Mouse (Mus musculus) limb, embryonic 11.5 days (tissue): ENCODE data around the gene Kat6b. TPM values are rescaled to one million over a fixed set of nuclear protein-coding genes. Genes with fewer than 3 reads are reported as not detected.

Experiments
- ATAC-seq: fragments of 200-750 bp; cut with Nextera tagmentation; 2 replicates; pipeline ENCODE4 v1.8.0; 2017; ENCODE audit warnings: low read depth; ENCODE audit not compliant: insufficient number of reproducible peaks, low FRiP score, low TSS enrichment
- DNase-seq: peaks from one replicate; pipeline ENCODE4 v3.0.0-alpha.2; 2015; ENCODE audit warnings: low spot score
- H3K27ac ChIP-seq: fragments of 300-500 bp; sonication (generic); replicated peaks from 2 replicates; pipeline ENCODE4 v1.5.1; 2014; ENCODE audit warnings: low read depth, mild to moderate bottlenecking, low read length
- H3K27me3 ChIP-seq: fragments of 300-500 bp; sonication (generic); 2 replicates; pipeline ENCODE4 v1.6.1; 2014; ENCODE audit warnings: mild to moderate bottlenecking, low read length, mixed read lengths; ENCODE audit not compliant: control insufficient read depth, insufficient read depth
- H3K36me3 ChIP-seq: fragments of 300-500 bp; sonication (generic); 2 replicates; pipeline ENCODE4 v1.6.1; 2014; ENCODE audit warnings: mild to moderate bottlenecking, low read length, moderate library complexity, mixed read lengths; ENCODE audit not compliant: control insufficient read depth, insufficient read depth
- H3K4me1 ChIP-seq: fragments of 300-500 bp; sonication (generic); 2 replicates; pipeline ENCODE4 v1.6.1; 2014; ENCODE audit warnings: low read length, mixed read lengths; ENCODE audit not compliant: control insufficient read depth, insufficient read depth
- H3K4me2 ChIP-seq: fragments of 300-500 bp; sonication (generic); 2 replicates; pipeline ENCODE4 v1.6.1; 2014; ENCODE audit warnings: low read depth, mild to moderate bottlenecking, moderate library complexity; ENCODE audit not compliant: severe bottlenecking
- H3K4me3 ChIP-seq: fragments of 300-500 bp; sonication (generic); 2 replicates; pipeline ENCODE4 v1.5.1; 2014; ENCODE audit warnings: low read depth, low read length
- H3K9ac ChIP-seq: fragments of 300-500 bp; sonication (generic); 2 replicates; pipeline ENCODE4 v1.6.1; 2014; ENCODE audit warnings: mild to moderate bottlenecking, low read length
- H3K9me3 ChIP-seq: fragments of 300-500 bp; sonication (generic); 2 replicates; pipeline ENCODE4 v1.6.1; 2016; ENCODE audit warnings: low read length; ENCODE audit not compliant: control insufficient read depth
- WGBS: fragments of 180-500 bp; shearing (Covaris S2); extraction: QIAGEN DNeasy Blood & Tissue Kit; methylation state at CpG from one replicate; pipeline ENCODE4 v1.1.7; 2014; 5-methylcytosine and 5-hydroxymethylcytosine counted together
- polyA plus RNA-seq: library from polyadenylated mRNA; unstranded; fragments of >200 nt; fragmentation: Nextera tagmentation; extraction: Ambion mirVana; gene quantifications from 2 replicates; pipeline ENCODE4 v1.2.1, GENCODE M21; 2014

Gene Kat6b
- polyA plus RNA-seq, 1 experiment from 2014 or later: 22.8 TPM

GRCm38 (mm10) chr14:21695020-21695419, 213.8 kb downstream of the Kat6b start:
- Histone ChIP-seq H3K4me3 (no peak overlapping the region), H3K4me1 (no peaks in the 10 kb centered on the region), H3K9ac (no peak overlapping the region), H3K27me3 (no peaks in the 10 kb centered on the region), H3K27ac (no peak overlapping the region), H3K4me2 (no peak overlapping the region), H3K36me3 (no peaks in the 10 kb centered on the region), H3K9me3 (peaks cover 3% of the 10 kb centered on the region)
- WGBS: 75% methylated on average over 6 of the region's 6 CpGs
- DNase-seq: no peak
- ATAC-seq: no peak

GRCm38 (mm10) chr14:21696186-21696830, 215.1 kb downstream of the Kat6b start:
- Histone ChIP-seq H3K4me3 (no peak overlapping the region), H3K9ac (no peak overlapping the region), H3K9me3 (peaks cover 3% of the 10 kb centered on the region), H3K27ac (no peak overlapping the region), H3K4me1 (no peaks in the 10 kb centered on the region), H3K36me3 (no peaks in the 10 kb centered on the region), H3K4me2 (no peak overlapping the region), H3K27me3 (no peaks in the 10 kb centered on the region)
- WGBS: 85% methylated on average over 7 of the region's 7 CpGs
- DNase-seq (no peak), ATAC-seq (no peak)

GRCm38 (mm10) chr14:21702691-21703090, 221.5 kb downstream of the Kat6b start:
- no peak overlapping the region for H3K4me3 ChIP-seq
- H3K27me3 ChIP-seq: no peaks in the 10 kb centered on the region
- ATAC-seq (no peak), DNase-seq (no peak)
- H3K9me3 ChIP-seq: no peaks in the 10 kb centered on the region
- WGBS: 96% methylated on average over 8 of the region's 8 CpGs
- H3K27ac ChIP-seq: no peak overlapping the region
- H3K4me1 ChIP-seq: peaks cover 2% of the 10 kb centered on the region; the same call in 1 of the 2 replicates
- H3K36me3 ChIP-seq: no peaks in the 10 kb centered on the region
- H3K9ac ChIP-seq: no peak overlapping the region
- H3K4me2 ChIP-seq: no peak overlapping the region

GRCm38 (mm10) chr14:21703255-21703654, 222.0 kb downstream of the Kat6b start:
- Histone ChIP-seq H3K4me1 (peaks cover 2% of the 10 kb centered on the region; the same call in 1 of the 2 replicates), H3K4me3 (no peak overlapping the region), H3K27me3 (no peaks in the 10 kb centered on the region), H3K36me3 (no peaks in the 10 kb centered on the region), H3K9ac (no peak overlapping the region), H3K27ac (no peak overlapping the region), H3K4me2 (no peak overlapping the region), H3K9me3 (no peaks in the 10 kb centered on the region)
- 83% methylated on average over 5 of the region's 5 CpGs for WGBS
- DNase-seq (no peak), ATAC-seq (no peak)

- no peak overlapping the region for H3K27ac ChIP-seq
- no peak overlapping the region for H3K4me2 ChIP-seq
- peaks cover 2% of the 10 kb centered on the region; the same call in 1 of the 2 replicates for H3K4me1 ChIP-seq
- H3K36me3 ChIP-seq: no peaks in the 10 kb centered on the region
- 93% methylated on average over 2 of the region's 2 CpGs for WGBS
- H3K9ac ChIP-seq: no peak overlapping the region
- DNase-seq (no peak), ATAC-seq (no peak)
- H3K4me3 ChIP-seq: no peak overlapping the region
- H3K9me3 ChIP-seq: no peaks in the 10 kb centered on the region
- H3K27me3 ChIP-seq: no peaks in the 10 kb centered on the region
These were observed 224.2 kb downstream of the Kat6b start for GRCm38 (mm10) chr14:21705462-21705861.

- H3K4me1 ChIP-seq: peaks cover 5% of the 10 kb centered on the region; the same call in 1 of the 2 replicates
- peak overlapping the region; percentile 65 for H3K27ac ChIP-seq
- H3K4me3 ChIP-seq: no peak overlapping the region
- 54% methylated on average over 12 of the region's 12 CpGs for WGBS
- H3K9ac ChIP-seq: no peak overlapping the region
- H3K36me3 ChIP-seq: no peaks in the 10 kb centered on the region
- H3K27me3 ChIP-seq: no peaks in the 10 kb centered on the region
- peak; percentile 56 for DNase-seq
- H3K9me3 ChIP-seq: no peaks in the 10 kb centered on the region
- ATAC-seq: 0 out of 2 replicates have a peak, but pooled peaks have one; percentile 21
- no peak overlapping the region for H3K4me2 ChIP-seq
These were observed 225.7 kb downstream of the Kat6b start for GRCm38 (mm10) chr14:21706759-21707571.

- no peak overlapping the region for H3K4me2 ChIP-seq
- WGBS: 39% methylated on average over 2 of the region's 2 CpGs
- no peaks in the 10 kb centered on the region for H3K9me3 ChIP-seq
- H3K36me3 ChIP-seq: no peaks in the 10 kb centered on the region
- no peak overlapping the region for H3K4me3 ChIP-seq
- no peak overlapping the region for H3K9ac ChIP-seq
- H3K4me1 ChIP-seq: peaks cover 5% of the 10 kb centered on the region; the same call in 1 of the 2 replicates
- no peak for DNase-seq
- ATAC-seq: no peak
- no peaks in the 10 kb centered on the region for H3K27me3 ChIP-seq
- H3K27ac ChIP-seq: no peak overlapping the region
These were observed 228.3 kb downstream of the Kat6b start for GRCm38 (mm10) chr14:21709545-21709944.

- H3K27me3 ChIP-seq: no peaks in the 10 kb centered on the region
- ATAC-seq: no peak
- 82% methylated on average over 2 of the region's 2 CpGs for WGBS
- H3K27ac ChIP-seq: no peak overlapping the region
- H3K4me2 ChIP-seq: no peak overlapping the region
- no peaks in the 10 kb centered on the region for H3K9me3 ChIP-seq
- DNase-seq: no peak
- H3K36me3 ChIP-seq: no peaks in the 10 kb centered on the region
- peaks cover 5% of the 10 kb centered on the region; the same call in 1 of the 2 replicates for H3K4me1 ChIP-seq
- H3K9ac ChIP-seq: no peak overlapping the region
- no peak overlapping the region for H3K4me3 ChIP-seq
These were observed 230.0 kb downstream of the Kat6b start for GRCm38 (mm10) chr14:21711231-21711630.
